Mouse (Mus musculus) ES-Bruce4 (cell line): ENCODE measurements around the gene Tcerg1l.

Experiments used
- CTCF ChIP-seq: IDR thresholded peaks from one replicate; pipeline ENCODE4 v1.8.1; 2011; ENCODE audit warnings: low read depth, low read length
- EP300 ChIP-seq: IDR thresholded peaks from 2 replicates; pipeline ENCODE4 v1.6.1; 2011; ENCODE audit warnings: low read depth, low read length; ENCODE audit not compliant: insufficient read depth
- POLR2A ChIP-seq: IDR thresholded peaks from one replicate; pipeline ENCODE4 v1.8.1; 2011; ENCODE audit warnings: low read length; ENCODE audit not compliant: insufficient read depth

- TF ChIP-seq CTCF (no peak), POLR2A (no peak), EP300 (no peak)
These were observed 179.9 kb downstream of the Tcerg1l start for GRCm38 (mm10) chr7:138217556-138218098.
